In the genomic region with DNA sequence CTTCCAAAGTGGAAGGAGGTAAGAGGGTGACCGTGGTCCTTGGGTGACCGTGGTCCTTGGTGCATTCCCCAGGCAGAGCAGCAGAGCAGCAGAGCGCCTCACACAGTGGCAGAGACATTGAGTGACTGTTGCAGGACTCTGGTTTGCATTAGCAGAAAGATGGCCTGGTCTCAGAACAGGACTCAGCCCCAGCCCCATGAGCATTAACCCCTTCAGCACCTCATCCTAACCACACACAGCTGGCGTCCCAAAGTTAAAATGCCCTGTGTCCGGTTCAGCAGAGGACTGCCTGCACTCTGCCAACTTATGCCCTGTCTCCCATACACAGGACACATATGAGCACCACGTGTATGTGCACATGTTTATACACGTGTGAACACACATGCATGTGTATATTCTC, we compare ENCODE assay signal across 27 mouse cellular contexts.
DNase-seq lines count a peak whose midpoint lies in the region; ATAC-seq lines count a peak whose summit lies in the region.
"Had no signal": no experiment of that assay in that cellular context is flagged by ENCODE, and none has a peak within 500 bp of the region (broad histone marks: within the 10 kb centered on the region; RNA-seq: fewer than 3 reads in every experiment).

No protein-coding gene starts in this region.

- H3K4me1 ChIP-seq in heart, embryonic 10.5 days, result peaks cover 61% of the 10 kb centered on the region
- peaks cover 26% of the 10 kb centered on the region for H3K4me1 ChIP-seq in embryonic facial prominence, embryonic 11.5 days (ENCODE audit: control insufficient read depth, insufficient read depth, low read length)
- H3K4me1 ChIP-seq in limb, embryonic 13.5 days, result peaks cover 56% of the 10 kb centered on the region
- peaks cover 26% of the 10 kb centered on the region for H3K4me1 ChIP-seq in kidney, embryonic 15.5 days

- WGBS in heart, embryonic 10.5 days, result 63% methylated on average over 7 of the region's 7 CpGs
- 42% methylated on average over 7 of the region's 7 CpGs for WGBS in embryonic facial prominence, embryonic 11.5 days
- WGBS in limb, embryonic 13.5 days, result 37% methylated on average over 7 of the region's 7 CpGs
- WGBS in kidney, embryonic 15.5 days, result 80% methylated on average over 7 of the region's 7 CpGs

- no peak for ATAC-seq in embryonic facial prominence, embryonic 11.5 days (replicated peaks; ENCODE audit: insufficient number of reproducible peaks, low FRiP score, low TSS enrichment, low read depth)
- no peak for ATAC-seq in limb, embryonic 13.5 days (ENCODE audit: low FRiP score, low read depth)
- no peak for ATAC-seq in kidney, embryonic 15.5 days (replicated peaks; ENCODE audit: low FRiP score)
- no peak for ATAC-seq in granulocyte monocyte progenitor cell, adult 5-6 weeks (replicated peaks; ENCODE audit: poor library complexity, severe bottlenecking)
- ATAC-seq: CD4-positive, CD25-positive, alpha-beta regulatory T cell, adult 4 months; forebrain, embryonic 15.5 days; hindbrain, embryonic 16.5 days; intestine, embryonic 15.5 days had no signal

- no peak overlapping the region for H3K4me2 ChIP-seq in embryonic facial prominence, embryonic 11.5 days (ENCODE audit: low read depth, low read length)
- no peak overlapping the region for H3K4me2 ChIP-seq in limb, embryonic 13.5 days (replicated peaks)
- H3K4me2 ChIP-seq in kidney, embryonic 15.5 days, result no peak overlapping the region
- H3K4me2 ChIP-seq: embryonic facial prominence, embryonic 12.5 days; forebrain, embryonic 12.5 days; forebrain, embryonic 15.5 days; heart, embryonic 13.5 days; hindbrain, embryonic 13.5 days; intestine, embryonic 15.5 days had no signal

- 0 out of 2 replicates have a peak overlapping the region, but pooled peaks have one; percentile 2 for H3K27ac ChIP-seq in heart, embryonic 10.5 days
- H3K27ac ChIP-seq in embryonic facial prominence, embryonic 11.5 days (replicated peaks; ENCODE audit: low read depth, low read length), result no peak overlapping the region
- 0 out of 2 replicates have a peak overlapping the region, but pooled peaks have one; percentile 28 for H3K27ac ChIP-seq in limb, embryonic 13.5 days
- no peak overlapping the region for H3K27ac ChIP-seq in kidney, embryonic 15.5 days
- H3K27ac ChIP-seq: embryonic facial prominence, embryonic 12.5 days; forebrain, embryonic 12.5 days; forebrain, embryonic 15.5 days; heart, embryonic 13.5 days; hindbrain, embryonic 13.5 days; intestine, embryonic 15.5 days had no signal

- H3K9ac ChIP-seq in embryonic facial prominence, embryonic 11.5 days (replicated peaks; ENCODE audit: low read length), result no peak overlapping the region
- H3K9ac ChIP-seq in limb, embryonic 13.5 days, result no peak overlapping the region
- no peak overlapping the region for H3K9ac ChIP-seq in kidney, embryonic 15.5 days
- H3K9ac ChIP-seq: embryonic facial prominence, embryonic 12.5 days; forebrain, embryonic 12.5 days; forebrain, embryonic 15.5 days; heart, embryonic 13.5 days; hindbrain, embryonic 13.5 days; intestine, embryonic 15.5 days had no signal

- H3K27me3 ChIP-seq in heart, embryonic 10.5 days (ENCODE audit: insufficient read depth, poor library complexity, severe bottlenecking), result peaks cover 46% of the 10 kb centered on the region
- no peaks in the 10 kb centered on the region for H3K27me3 ChIP-seq in embryonic facial prominence, embryonic 11.5 days (ENCODE audit: control insufficient read depth, insufficient read depth, low read length)
- H3K27me3 ChIP-seq in limb, embryonic 13.5 days, result peaks cover 7% of the 10 kb centered on the region
- H3K27me3 ChIP-seq in kidney, embryonic 15.5 days, result peaks cover 77% of the 10 kb centered on the region
- H3K27me3 ChIP-seq: embryonic facial prominence, embryonic 12.5 days; forebrain, embryonic 15.5 days; intestine, embryonic 15.5 days had no signal

- H3K9me3 ChIP-seq in heart, embryonic 10.5 days, result no peaks in the 10 kb centered on the region
- no peaks in the 10 kb centered on the region for H3K9me3 ChIP-seq in embryonic facial prominence, embryonic 11.5 days (replicated peaks; ENCODE audit: control insufficient read depth, low read length)
- no peaks in the 10 kb centered on the region for H3K9me3 ChIP-seq in limb, embryonic 13.5 days
- no peaks in the 10 kb centered on the region for H3K9me3 ChIP-seq in kidney, embryonic 15.5 days (replicated peaks)
- H3K9me3 ChIP-seq: embryonic facial prominence, embryonic 12.5 days; forebrain, embryonic 12.5 days; forebrain, embryonic 15.5 days; heart, embryonic 13.5 days; hindbrain, embryonic 13.5 days; intestine, embryonic 15.5 days had no signal

- no peak overlapping the region for H3K4me3 ChIP-seq in heart, embryonic 10.5 days
- H3K4me3 ChIP-seq in embryonic facial prominence, embryonic 11.5 days (ENCODE audit: low read depth, low read length), result no peak overlapping the region
- no peak overlapping the region for H3K4me3 ChIP-seq in limb, embryonic 13.5 days
- no peak overlapping the region for H3K4me3 ChIP-seq in kidney, embryonic 15.5 days (replicated peaks)
- H3K4me3 ChIP-seq: embryonic facial prominence, embryonic 12.5 days; erythroblast, embryonic 14.5 days; forebrain, embryonic 12.5 days; forebrain, embryonic 15.5 days; heart, embryonic 13.5 days; hindbrain, embryonic 13.5 days; intestine, embryonic 15.5 days had no signal

- intact Hi-C loops in heart, postnatal 36 days (cut with DNase I), result no loop called here

- no peaks in the 10 kb centered on the region for H3K36me3 ChIP-seq in heart, embryonic 10.5 days
- H3K36me3 ChIP-seq in embryonic facial prominence, embryonic 11.5 days (replicated peaks; ENCODE audit: control insufficient read depth, insufficient read depth, low read depth, low read length), result no peaks in the 10 kb centered on the region
- no peaks in the 10 kb centered on the region for H3K36me3 ChIP-seq in limb, embryonic 13.5 days
- no peaks in the 10 kb centered on the region for H3K36me3 ChIP-seq in kidney, embryonic 15.5 days
- H3K36me3 ChIP-seq: embryonic facial prominence, embryonic 12.5 days; forebrain, embryonic 12.5 days; forebrain, embryonic 15.5 days; heart, embryonic 13.5 days; hindbrain, embryonic 13.5 days; intestine, embryonic 15.5 days had no signal

- DNase-seq in heart, embryonic 10.5 days (ENCODE audit: low spot score), result no peak
- DNase-seq in heart, postnatal 36 days, result no peak
- peak; percentile 75 for DNase-seq in embryonic facial prominence, embryonic 11.5 days (ENCODE audit: low spot score)
- DNase-seq in forelimb bud, embryonic 11.5 days (ENCODE audit: low read depth, low spot score), result peak; percentile 56
- DNase-seq: adrenal gland, adult 2 months; adrenal gland, postnatal 14 days; cerebellum, adult 11 months; cerebellum, adult 2 months; cerebellum, adult 9-11 months; cerebellum, postnatal 25 days; gastrocnemius, postnatal 10 days; gastrocnemius, postnatal 36 days; heart, adult 11 months; heart, postnatal 14 days; kidney, adult 11 months had no signal

Comparison
In these comparisons a context has a peak if more than half of its experiments do, and no peak if none do; other contexts are left out.
1. DNase-seq: peak in embryonic facial prominence, embryonic 11.5 days (single experiment) and forelimb bud, embryonic 11.5 days (single experiment); none in heart, embryonic 10.5 days (single experiment) and heart, postnatal 36 days (0 of 2).
2. H3K27ac ChIP-seq: peak in heart, embryonic 10.5 days (single experiment) and limb, embryonic 13.5 days (single experiment); none in embryonic facial prominence, embryonic 11.5 days (single experiment) and kidney, embryonic 15.5 days (single experiment).